Mouse (Mus musculus): ENCODE measurements around the gene Psen1. TPM values are rescaled to one million over a fixed set of nuclear protein-coding genes. Genes with fewer than 3 reads are reported as not detected.

Gene Psen1
- polyA plus RNA-seq, 1 experiment from 2014 or later: 72.7 TPM

- H3K4me3 ChIP-seq (ENCODE audit: low read depth, low read length): no peak overlapping the region
- no peak overlapping the region for H3K4me2 ChIP-seq (ENCODE audit: low read length)
- H3K36me3 ChIP-seq (ENCODE audit: control insufficient read depth, insufficient read depth, low read length): peaks cover 2% of the 10 kb centered on the region; the same call in 1 of the 2 replicates
Measured at GRCm38 (mm10) chr12:83694011-83694410, 6.1 kb downstream of the Psen1 start.

GRCm38 (mm10) chr12:83694669-83695068 lies 6.7 kb downstream of the Psen1 start:
- no peak overlapping the region for H3K27ac ChIP-seq (ENCODE audit: low read length)
- no peaks in the 10 kb centered on the region for H3K9me3 ChIP-seq (replicated peaks; ENCODE audit: control insufficient read depth, low read length, poor library complexity, severe bottlenecking)
- no peak for ATAC-seq
- H3K4me2 ChIP-seq (ENCODE audit: low read length): no peak overlapping the region
- 90% methylated on average over 3 of the region's 3 CpGs for WGBS
- H3K4me1 ChIP-seq (ENCODE audit: control insufficient read depth, insufficient read depth, low read length): peaks cover 8% of the 10 kb centered on the region
- H3K4me3 ChIP-seq (ENCODE audit: low read depth, low read length): no peak overlapping the region
- no peak overlapping the region for H3K9ac ChIP-seq (ENCODE audit: low read depth, low read length)
- H3K27me3 ChIP-seq (ENCODE audit: control insufficient read depth, insufficient read depth, low read depth, low read length): no peaks in the 10 kb centered on the region
- H3K36me3 ChIP-seq (ENCODE audit: control insufficient read depth, insufficient read depth, low read length): peaks cover 2% of the 10 kb centered on the region; the same call in 1 of the 2 replicates

More at GRCm38 (mm10) chr12:83694011-83694410, 6.1 kb downstream of the Psen1 start:
- WGBS: 91% methylated on average over 5 of the region's 5 CpGs
- Histone ChIP-seq H3K27me3 (ENCODE audit: control insufficient read depth, insufficient read depth, low read depth, low read length) (no peaks in the 10 kb centered on the region), H3K9ac (ENCODE audit: low read depth, low read length) (no peak overlapping the region), H3K9me3 (replicated peaks; ENCODE audit: control insufficient read depth, low read length, poor library complexity, severe bottlenecking) (no peaks in the 10 kb centered on the region), H3K27ac (ENCODE audit: low read length) (no peak overlapping the region), H3K4me1 (ENCODE audit: control insufficient read depth, insufficient read depth, low read length) (peaks cover 15% of the 10 kb centered on the region)
- ATAC-seq: no peak

GRCm38 (mm10) chr12:83698637-83699036 lies 10.7 kb downstream of the Psen1 start:
- WGBS: 92% methylated on average over 4 of the region's 4 CpGs
- H3K36me3 ChIP-seq (ENCODE audit: control insufficient read depth, insufficient read depth, low read length): no peaks in the 10 kb centered on the region
- H3K4me1 ChIP-seq (ENCODE audit: control insufficient read depth, insufficient read depth, low read length): no peaks in the 10 kb centered on the region
- H3K27me3 ChIP-seq (ENCODE audit: control insufficient read depth, insufficient read depth, low read depth, low read length): no peaks in the 10 kb centered on the region
- no peaks in the 10 kb centered on the region for H3K9me3 ChIP-seq (replicated peaks; ENCODE audit: control insufficient read depth, low read length, poor library complexity, severe bottlenecking)
- no peak for ATAC-seq
- no peak overlapping the region for H3K4me2 ChIP-seq (ENCODE audit: low read length)
- H3K9ac ChIP-seq (ENCODE audit: low read depth, low read length): no peak overlapping the region
- no peak overlapping the region for H3K4me3 ChIP-seq (ENCODE audit: low read depth, low read length)
- H3K27ac ChIP-seq (ENCODE audit: low read length): no peak overlapping the region

- no peak for ATAC-seq
- no peaks in the 10 kb centered on the region for H3K4me1 ChIP-seq (ENCODE audit: control insufficient read depth, insufficient read depth, low read length)
- no peaks in the 10 kb centered on the region for H3K27me3 ChIP-seq (ENCODE audit: control insufficient read depth, insufficient read depth, low read depth, low read length)
- no peak overlapping the region for H3K9ac ChIP-seq (ENCODE audit: low read depth, low read length)
- 89% methylated on average over 7 of the region's 7 CpGs for WGBS
- no peak overlapping the region for H3K4me3 ChIP-seq (ENCODE audit: low read depth, low read length)
- no peaks in the 10 kb centered on the region for H3K36me3 ChIP-seq (ENCODE audit: control insufficient read depth, insufficient read depth, low read length)
- no peaks in the 10 kb centered on the region for H3K9me3 ChIP-seq (replicated peaks; ENCODE audit: control insufficient read depth, low read length, poor library complexity, severe bottlenecking)
- H3K27ac ChIP-seq (ENCODE audit: low read length): no peak overlapping the region
- no peak overlapping the region for H3K4me2 ChIP-seq (ENCODE audit: low read length)
Measured at GRCm38 (mm10) chr12:83701608-83702007, 13.7 kb downstream of the Psen1 start.

GRCm38 (mm10) chr12:83702796-83703195 lies 14.8 kb downstream of the Psen1 start:
- WGBS: 16% methylated on average over 4 of the region's 4 CpGs
- Histone ChIP-seq H3K4me2 (ENCODE audit: low read length) (no peak overlapping the region), H3K9me3 (replicated peaks; ENCODE audit: control insufficient read depth, low read length, poor library complexity, severe bottlenecking) (no peaks in the 10 kb centered on the region), H3K9ac (ENCODE audit: low read depth, low read length) (no peak overlapping the region), H3K27me3 (ENCODE audit: control insufficient read depth, insufficient read depth, low read depth, low read length) (no peaks in the 10 kb centered on the region), H3K36me3 (ENCODE audit: control insufficient read depth, insufficient read depth, low read length) (no peaks in the 10 kb centered on the region), H3K27ac (ENCODE audit: low read length) (no peak overlapping the region), H3K4me3 (ENCODE audit: low read depth, low read length) (no peak overlapping the region), H3K4me1 (ENCODE audit: control insufficient read depth, insufficient read depth, low read length) (no peaks in the 10 kb centered on the region)
- no peak for ATAC-seq

GRCm38 (mm10) chr12:83706951-83707350 lies 19.0 kb downstream of the Psen1 start:
- H3K9ac ChIP-seq (ENCODE audit: low read depth, low read length): no peak overlapping the region
- H3K4me3 ChIP-seq (ENCODE audit: low read depth, low read length): no peak overlapping the region
- WGBS: 98% methylated on average over 4 of the region's 4 CpGs
- no peak overlapping the region for H3K4me2 ChIP-seq (ENCODE audit: low read length)
- no peaks in the 10 kb centered on the region for H3K4me1 ChIP-seq (ENCODE audit: control insufficient read depth, insufficient read depth, low read length)
- 0 out of 2 replicates have a peak, but pooled peaks cover 2% of the 10 kb centered on the region for H3K36me3 ChIP-seq (ENCODE audit: control insufficient read depth, insufficient read depth, low read length)
- ATAC-seq: no peak
- no peaks in the 10 kb centered on the region for H3K9me3 ChIP-seq (replicated peaks; ENCODE audit: control insufficient read depth, low read length, poor library complexity, severe bottlenecking)
- H3K27me3 ChIP-seq (ENCODE audit: control insufficient read depth, insufficient read depth, low read depth, low read length): no peaks in the 10 kb centered on the region
- H3K27ac ChIP-seq (ENCODE audit: low read length): no peak overlapping the region

GRCm38 (mm10) chr12:83708160-83709092 lies 20.5 kb downstream of the Psen1 start:
- H3K36me3 ChIP-seq (ENCODE audit: control insufficient read depth, insufficient read depth, low read length): peaks cover 9% of the 10 kb centered on the region
- no peak overlapping the region for H3K9ac ChIP-seq (ENCODE audit: low read depth, low read length)
- no peak overlapping the region for H3K27ac ChIP-seq (ENCODE audit: low read length)
- H3K4me1 ChIP-seq (ENCODE audit: control insufficient read depth, insufficient read depth, low read length): no peaks in the 10 kb centered on the region
- no peak overlapping the region for H3K4me3 ChIP-seq (ENCODE audit: low read depth, low read length)
- H3K27me3 ChIP-seq (ENCODE audit: control insufficient read depth, insufficient read depth, low read depth, low read length): no peaks in the 10 kb centered on the region
- 94% methylated on average over 7 of the region's 7 CpGs for WGBS
- H3K4me2 ChIP-seq (ENCODE audit: low read length): no peak overlapping the region
- H3K9me3 ChIP-seq (replicated peaks; ENCODE audit: control insufficient read depth, low read length, poor library complexity, severe bottlenecking): no peaks in the 10 kb centered on the region
- ATAC-seq: no peak

GRCm38 (mm10) chr12:83709934-83710333 lies 22.0 kb downstream of the Psen1 start:
- WGBS: 94% methylated on average over 2 of the region's 2 CpGs
- no peak overlapping the region for H3K27ac ChIP-seq (ENCODE audit: low read length)
- H3K36me3 ChIP-seq (ENCODE audit: control insufficient read depth, insufficient read depth, low read length): peaks cover 12% of the 10 kb centered on the region
- H3K9ac ChIP-seq (ENCODE audit: low read depth, low read length): no peak overlapping the region
- no peaks in the 10 kb centered on the region for H3K4me1 ChIP-seq (ENCODE audit: control insufficient read depth, insufficient read depth, low read length)
- no peak overlapping the region for H3K4me2 ChIP-seq (ENCODE audit: low read length)
- H3K27me3 ChIP-seq (ENCODE audit: control insufficient read depth, insufficient read depth, low read depth, low read length): no peaks in the 10 kb centered on the region
- no peaks in the 10 kb centered on the region for H3K9me3 ChIP-seq (replicated peaks; ENCODE audit: control insufficient read depth, low read length, poor library complexity, severe bottlenecking)
- no peak overlapping the region for H3K4me3 ChIP-seq (ENCODE audit: low read depth, low read length)
- ATAC-seq: no peak

- Histone ChIP-seq H3K27me3 (ENCODE audit: control insufficient read depth, insufficient read depth, low read depth, low read length) (no peaks in the 10 kb centered on the region), H3K27ac (ENCODE audit: low read length) (no peak overlapping the region), H3K4me1 (ENCODE audit: control insufficient read depth, insufficient read depth, low read length) (no peaks in the 10 kb centered on the region), H3K9me3 (replicated peaks; ENCODE audit: control insufficient read depth, low read length, poor library complexity, severe bottlenecking) (no peaks in the 10 kb centered on the region), H3K36me3 (ENCODE audit: control insufficient read depth, insufficient read depth, low read length) (peaks cover 27% of the 10 kb centered on the region), H3K4me2 (ENCODE audit: low read length) (no peak overlapping the region), H3K4me3 (ENCODE audit: low read depth, low read length) (no peak overlapping the region), H3K9ac (ENCODE audit: low read depth, low read length) (no peak overlapping the region)
- ATAC-seq: no peak
- WGBS: 46% methylated on average over 2 of the region's 2 CpGs
Measured at GRCm38 (mm10) chr12:83713749-83714148, 25.8 kb downstream of the Psen1 start.

Data from midbrain, embryonic 16.5 days (tissue).